In the genomic region with DNA sequence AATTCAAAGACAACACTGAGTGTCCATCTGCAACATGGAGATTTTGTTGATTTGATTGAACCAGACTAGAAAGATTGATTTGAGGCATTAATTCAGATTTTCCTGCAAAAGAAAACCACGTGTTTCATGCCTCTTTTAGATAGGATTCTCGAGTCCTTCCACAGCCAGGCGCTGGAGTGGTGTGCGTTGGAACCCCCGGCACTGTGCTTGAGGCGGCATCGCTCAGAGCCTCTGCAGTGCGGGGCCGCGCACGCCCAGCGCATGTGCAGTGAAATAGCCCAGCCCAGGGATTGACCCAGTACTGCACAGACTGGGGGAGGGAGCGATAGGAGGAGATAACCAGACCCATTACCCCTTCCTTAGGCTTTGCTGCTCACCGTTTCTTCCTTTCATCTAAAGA, we compare ENCODE assay signal across 10 mouse cellular contexts. TPM values are rescaled to one million over a fixed set of nuclear protein-coding genes. Genes with fewer than 3 reads are reported as not detected.
DNase-seq lines count a peak whose midpoint lies in the region; ATAC-seq and TF ChIP-seq lines count a peak whose summit lies in the region.
"Had no signal": no experiment of that assay in that cellular context is flagged by ENCODE, and none has a peak within 500 bp of the region (broad histone marks: within the 10 kb centered on the region; RNA-seq: fewer than 3 reads in every experiment).

No protein-coding gene starts in this region.

- peak overlapping the region; percentile 81 for H3K4me2 ChIP-seq in kidney, postnatal 0 days (ENCODE audit: low read length)
- H3K4me2 ChIP-seq in stomach, embryonic 15.5 days = peak overlapping the region; percentile 29

- peak overlapping the region; percentile 92 for H3K9ac ChIP-seq in kidney, postnatal 0 days (ENCODE audit: low read depth, low read length)
- H3K9ac ChIP-seq in stomach, embryonic 15.5 days = no peak overlapping the region

- H3K36me3 ChIP-seq in kidney, postnatal 0 days (ENCODE audit: insufficient read depth, low read length) = no peaks in the 10 kb centered on the region
- H3K36me3 ChIP-seq in stomach, embryonic 15.5 days = no peaks in the 10 kb centered on the region

- peak overlapping the region; percentile 73 for H3K4me3 ChIP-seq in kidney, postnatal 0 days (replicated peaks; ENCODE audit: low read depth, low read length)
- H3K4me3 ChIP-seq in stomach, embryonic 15.5 days (replicated peaks) = no peak overlapping the region

- ATAC-seq in kidney, postnatal 0 days (replicated peaks; ENCODE audit: low FRiP score, low read depth) = peak; percentile 62; the same call in 1 of the 2 replicates
- no peak for ATAC-seq in stomach, embryonic 15.5 days (ENCODE audit: insufficient read depth, low FRiP score, low read depth)

- WGBS in kidney, postnatal 0 days = 3% methylated on average over 14 of the region's 14 CpGs
- 5% methylated on average over 14 of the region's 14 CpGs for WGBS in stomach, embryonic 15.5 days

- no peak for TF ChIP-seq CTCF in kidney, postnatal 0 days (IDR thresholded peaks at IDR 0.05; ENCODE audit: low read depth)

- DNase-seq in embryo, embryonic 10 days (ENCODE audit: low spot score) = peak; percentile 79
- DNase-seq in embryo, embryonic 10.5 days (ENCODE audit: low spot score) = no peak
- peak; percentile 28 for DNase-seq in urinary bladder, adult 2 months (ENCODE audit: low spot score)
- no peak for DNase-seq in urinary bladder, adult 18-20 months (ENCODE audit: low spot score in 2 of 2)
- DNase-seq in kidney, postnatal 0 days (ENCODE audit: low spot score) = no peak
- no peak for DNase-seq in layer of hippocampus, adult 8-10 months (ENCODE audit: low spot score in 2 of 2)
- no peak for DNase-seq in left cerebral cortex, adult 8-10 months (ENCODE audit: low spot score in 2 of 2)
- DNase-seq: heart, adult 11 months had no signal

- no peaks in the 10 kb centered on the region for H3K9me3 ChIP-seq in kidney, postnatal 0 days (replicated peaks; ENCODE audit: low read length)
- H3K9me3 ChIP-seq in stomach, embryonic 15.5 days = no peaks in the 10 kb centered on the region

- peak overlapping the region; percentile 96 for H3K27ac ChIP-seq in kidney, postnatal 0 days
- no peak overlapping the region for H3K27ac ChIP-seq in stomach, embryonic 15.5 days

- peaks cover 31% of the 10 kb centered on the region for H3K4me1 ChIP-seq in kidney, postnatal 0 days (replicated peaks; ENCODE audit: insufficient read depth, low read length)
- peaks cover 9% of the 10 kb centered on the region for H3K4me1 ChIP-seq in stomach, embryonic 15.5 days

- H3K27me3 ChIP-seq in kidney, postnatal 0 days (ENCODE audit: insufficient read depth, low read length) = no peaks in the 10 kb centered on the region
- peaks cover 89% of the 10 kb centered on the region for H3K27me3 ChIP-seq in stomach, embryonic 15.5 days (replicated peaks)

RNA-seq across cellular contexts. Expression of a gene that starts 3.2 kb away (rescaled TPM):
- 39.2 and 61.2 TPM in 2 replicates for polyA plus RNA-seq in urinary bladder, adult 2 months (2012; rRNA removed)
- 3.3 and 4.4 TPM in 2 replicates for polyA plus RNA-seq in kidney, postnatal 0 days (2015; fragmentation: Nextera tagmentation; extraction: Ambion mirVana)
- 0.53 and 0.92 TPM in 2 replicates for polyA plus RNA-seq in stomach, embryonic 15.5 days (2015; fragmentation: Nextera tagmentation; extraction: Ambion mirVana)
- not detected for total RNA-seq in layer of hippocampus, adult 8-10 months (2022)
- not detected for total RNA-seq in left cerebral cortex, adult 8-10 months (2022)
- polyA plus RNA-seq: liver, embryonic 16.5 days had no signal

RNA-seq across cellular contexts. Expression of a gene that starts 3.2 kb away (rescaled TPM):
- 2.6 and 2.7 TPM in 2 replicates for polyA plus RNA-seq in urinary bladder, adult 2 months (2012; rRNA removed)
- 7.9 and 8.0 TPM in 2 replicates for polyA plus RNA-seq in kidney, postnatal 0 days (2015; fragmentation: Nextera tagmentation; extraction: Ambion mirVana)
- 14.4 and 15.8 TPM in 2 replicates for polyA plus RNA-seq in stomach, embryonic 15.5 days (2015; fragmentation: Nextera tagmentation; extraction: Ambion mirVana)
- not detected for total RNA-seq in layer of hippocampus, adult 8-10 months (2022)
- not detected for total RNA-seq in left cerebral cortex, adult 8-10 months (2022)

RNA-seq across cellular contexts. Expression of a gene that starts 10.5 kb away (rescaled TPM):
- polyA plus RNA-seq in urinary bladder, adult 2 months (2012; rRNA removed) = 19.5 and 23.1 TPM in 2 replicates
- polyA plus RNA-seq in kidney, postnatal 0 days (2015; fragmentation: Nextera tagmentation; extraction: Ambion mirVana) = 73.4 and 76.7 TPM in 2 replicates
- 1.9 and 3.2 TPM in 2 replicates for polyA plus RNA-seq in stomach, embryonic 15.5 days (2015; fragmentation: Nextera tagmentation; extraction: Ambion mirVana)
- total RNA-seq in layer of hippocampus, adult 8-10 months (2022) = not detected
- not detected for total RNA-seq in left cerebral cortex, adult 8-10 months (2022)

RNA-seq across cellular contexts. Expression of a gene that starts 11.6 kb away (rescaled TPM):
- polyA plus RNA-seq in urinary bladder, adult 2 months (2012; rRNA removed) = 8.8 and 10.0 TPM in 2 replicates
- polyA plus RNA-seq in kidney, postnatal 0 days (2015; fragmentation: Nextera tagmentation; extraction: Ambion mirVana) = 1.1 and 1.3 TPM in 2 replicates
- polyA plus RNA-seq in stomach, embryonic 15.5 days (2015; fragmentation: Nextera tagmentation; extraction: Ambion mirVana) = not detected in 2 replicates
- total RNA-seq in layer of hippocampus, adult 8-10 months (2022) = not detected
- not detected for total RNA-seq in left cerebral cortex, adult 8-10 months (2022)
- polyA plus RNA-seq: liver, embryonic 16.5 days had no signal

RNA-seq across cellular contexts. Expression of a gene that starts 17.4 kb away (rescaled TPM):
- 9.1 and 12.2 TPM in 2 replicates for polyA plus RNA-seq in urinary bladder, adult 2 months (2012; rRNA removed)
- polyA plus RNA-seq in kidney, postnatal 0 days (2015; fragmentation: Nextera tagmentation; extraction: Ambion mirVana) = 57.8 and 67.0 TPM in 2 replicates
- polyA plus RNA-seq in stomach, embryonic 15.5 days (2015; fragmentation: Nextera tagmentation; extraction: Ambion mirVana) = 0.61 and 1.3 TPM in 2 replicates
- not detected for total RNA-seq in layer of hippocampus, adult 8-10 months (2022)
- total RNA-seq in left cerebral cortex, adult 8-10 months (2022) = not detected
- polyA plus RNA-seq: liver, embryonic 16.5 days had no signal

Comparison
In these comparisons a context has a peak if more than half of its experiments do, and no peak if none do; other contexts are left out.
1. DNase-seq: peak in embryo, embryonic 10 days (single experiment) and urinary bladder, adult 2 months (single experiment); none in embryo, embryonic 10.5 days (single experiment), urinary bladder, adult 18-20 months (0 of 2), kidney, postnatal 0 days (single experiment), layer of hippocampus, adult 8-10 months (0 of 2) and left cerebral cortex, adult 8-10 months (0 of 2).